Mouse (Mus musculus): ENCODE measurements around the gene Trim63. TPM values are rescaled to one million over a fixed set of nuclear protein-coding genes. Genes with fewer than 3 reads are reported as not detected.
"Not testable (repeated sequence)": the region's sequence is repeated elsewhere in the genome, so short reads cannot be mapped to it uniquely, and the experiment has no call there.

Trim63 gene
- polyA plus RNA-seq (2015; fragmentation: Nextera tagmentation; extraction: Ambion mirVana): 1.3 and 1.9 TPM in 2 replicates

DNA sequence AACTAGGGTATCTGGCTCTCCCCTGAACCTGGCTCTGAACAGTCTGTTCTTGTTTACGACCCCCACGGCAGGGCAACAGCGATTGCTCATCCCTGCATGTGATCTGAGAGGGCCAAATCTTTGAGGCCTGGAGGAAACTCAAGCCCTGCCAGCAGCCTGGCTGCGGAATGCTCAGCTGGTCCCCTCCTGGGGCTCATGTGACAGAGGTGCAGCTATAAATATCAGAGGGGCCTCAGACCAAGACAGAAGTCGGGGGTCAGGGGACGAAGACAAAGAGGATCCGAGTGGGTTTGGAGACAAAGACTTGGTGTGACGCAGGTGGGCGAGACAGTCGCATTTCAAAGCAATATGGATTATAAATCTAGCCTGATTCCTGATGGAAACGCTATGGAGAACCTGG, at the start of gene Trim63:
Gene Trim63, plus strand, starts transcription at position 245 of the 400 bp plus-strand sequence.
- H3K27ac ChIP-seq (ENCODE audit: low read length): no peak within 1 kb of the TSS
- H3K27me3 ChIP-seq (replicated peaks; ENCODE audit: control insufficient read depth, insufficient read depth, low read length): no peaks in the 10 kb centered on the region
- H3K4me2 ChIP-seq (ENCODE audit: low read depth, low read length): no peak within 1 kb of the TSS
- no peak within 1 kb of the TSS for H3K9ac ChIP-seq (ENCODE audit: low read depth, low read length)
- H3K36me3 ChIP-seq (ENCODE audit: control insufficient read depth, insufficient read depth, low read length): no peaks in the 10 kb centered on the region
- H3K4me1 ChIP-seq (ENCODE audit: control insufficient read depth, insufficient read depth, low read length): no peaks in the 10 kb centered on the region; the same call in 1 of the 2 replicates
- no peaks in the 10 kb centered on the region for H3K9me3 ChIP-seq (ENCODE audit: control insufficient read depth, low read length)
- H3K4me3 ChIP-seq (ENCODE audit: low read length): no peak within 1 kb of the TSS
- ATAC-seq: no peak
- WGBS: 34% methylated on average over 11 of the region's 11 CpGs

- 65% methylated on average over 9 of the region's 9 CpGs for WGBS
- Histone ChIP-seq H3K27me3 (replicated peaks; ENCODE audit: control insufficient read depth, insufficient read depth, low read length) (no peaks in the 10 kb centered on the region), H3K9ac (ENCODE audit: low read depth, low read length) (no peak overlapping the region), H3K4me2 (ENCODE audit: low read depth, low read length) (no peak overlapping the region), H3K36me3 (ENCODE audit: control insufficient read depth, insufficient read depth, low read length) (no peaks in the 10 kb centered on the region), H3K4me1 (ENCODE audit: control insufficient read depth, insufficient read depth, low read length) (no peaks in the 10 kb centered on the region), H3K27ac (ENCODE audit: low read length) (no peak overlapping the region), H3K9me3 (ENCODE audit: control insufficient read depth, low read length) (no peaks in the 10 kb centered on the region), H3K4me3 (ENCODE audit: low read length) (no peak overlapping the region)
- ATAC-seq: no peak
These were observed 48.9 kb upstream of the Trim63 start for GRCm38 (mm10) chr4:134265860-134266585.

- no peak for ATAC-seq
- H3K4me3 ChIP-seq (ENCODE audit: low read length): no peak overlapping the region
- H3K27ac ChIP-seq (ENCODE audit: low read length): no peak overlapping the region
- H3K9me3 ChIP-seq (ENCODE audit: control insufficient read depth, low read length): no peaks in the 10 kb centered on the region
- WGBS: 83% methylated on average over 19 of the region's 19 CpGs
- H3K4me1 ChIP-seq (ENCODE audit: control insufficient read depth, insufficient read depth, low read length): peaks cover 5% of the 10 kb centered on the region; the same call in 1 of the 2 replicates
- H3K9ac ChIP-seq (ENCODE audit: low read depth, low read length): no peak overlapping the region
- no peak overlapping the region for H3K4me2 ChIP-seq (ENCODE audit: low read depth, low read length)
- H3K36me3 ChIP-seq (ENCODE audit: control insufficient read depth, insufficient read depth, low read length): no peaks in the 10 kb centered on the region
- no peaks in the 10 kb centered on the region for H3K27me3 ChIP-seq (replicated peaks; ENCODE audit: control insufficient read depth, insufficient read depth, low read length)
These were observed 46.7 kb upstream of the Trim63 start for GRCm38 (mm10) chr4:134268102-134268655.

DNA sequence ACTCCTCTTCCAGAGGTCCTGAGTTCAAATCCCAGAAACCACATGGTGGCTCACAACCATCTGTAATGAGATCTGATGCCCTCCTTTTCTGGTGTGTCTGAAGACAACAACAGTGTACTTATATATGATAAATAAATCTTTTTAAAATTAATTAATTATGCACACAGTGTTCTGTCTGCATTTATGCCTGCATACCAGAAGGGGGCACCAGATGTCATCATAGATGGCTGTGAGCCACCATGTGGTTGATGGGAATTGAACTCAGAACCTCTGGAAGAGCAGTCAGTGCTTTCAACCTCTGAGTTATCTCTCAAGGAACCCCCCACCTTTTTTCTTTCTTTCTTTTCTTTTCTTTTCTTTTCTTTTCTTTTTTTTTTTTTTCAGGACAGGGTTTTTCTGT, 45.3 kb upstream of the Trim63 start:
- H3K36me3 ChIP-seq (ENCODE audit: control insufficient read depth, insufficient read depth, low read length); H3K4me3 ChIP-seq (ENCODE audit: low read length); H3K4me2 ChIP-seq (ENCODE audit: low read depth, low read length); H3K27ac ChIP-seq (ENCODE audit: low read length); H3K4me1 ChIP-seq (ENCODE audit: control insufficient read depth, insufficient read depth, low read length); ATAC-seq; H3K9ac ChIP-seq (ENCODE audit: low read depth, low read length); H3K9me3 ChIP-seq (ENCODE audit: control insufficient read depth, low read length); H3K27me3 ChIP-seq (replicated peaks; ENCODE audit: control insufficient read depth, insufficient read depth, low read length): not testable (repeated sequence)

GRCm38 (mm10) chr4:134271979-134272378, 42.9 kb upstream of the Trim63 start:
- H3K27me3 ChIP-seq (replicated peaks; ENCODE audit: control insufficient read depth, insufficient read depth, low read length): no peaks in the 10 kb centered on the region
- H3K4me2 ChIP-seq (ENCODE audit: low read depth, low read length): no peak overlapping the region
- no peak for ATAC-seq
- no peaks in the 10 kb centered on the region for H3K9me3 ChIP-seq (ENCODE audit: control insufficient read depth, low read length)
- no peak overlapping the region for H3K27ac ChIP-seq (ENCODE audit: low read length)
- H3K9ac ChIP-seq (ENCODE audit: low read depth, low read length): no peak overlapping the region
- no peak overlapping the region for H3K4me3 ChIP-seq (ENCODE audit: low read length)
- no peaks in the 10 kb centered on the region for H3K36me3 ChIP-seq (ENCODE audit: control insufficient read depth, insufficient read depth, low read length)
- peaks cover 5% of the 10 kb centered on the region; the same call in 1 of the 2 replicates for H3K4me1 ChIP-seq (ENCODE audit: control insufficient read depth, insufficient read depth, low read length)
- WGBS: 85% methylated on average over 7 of the region's 7 CpGs

DNA sequence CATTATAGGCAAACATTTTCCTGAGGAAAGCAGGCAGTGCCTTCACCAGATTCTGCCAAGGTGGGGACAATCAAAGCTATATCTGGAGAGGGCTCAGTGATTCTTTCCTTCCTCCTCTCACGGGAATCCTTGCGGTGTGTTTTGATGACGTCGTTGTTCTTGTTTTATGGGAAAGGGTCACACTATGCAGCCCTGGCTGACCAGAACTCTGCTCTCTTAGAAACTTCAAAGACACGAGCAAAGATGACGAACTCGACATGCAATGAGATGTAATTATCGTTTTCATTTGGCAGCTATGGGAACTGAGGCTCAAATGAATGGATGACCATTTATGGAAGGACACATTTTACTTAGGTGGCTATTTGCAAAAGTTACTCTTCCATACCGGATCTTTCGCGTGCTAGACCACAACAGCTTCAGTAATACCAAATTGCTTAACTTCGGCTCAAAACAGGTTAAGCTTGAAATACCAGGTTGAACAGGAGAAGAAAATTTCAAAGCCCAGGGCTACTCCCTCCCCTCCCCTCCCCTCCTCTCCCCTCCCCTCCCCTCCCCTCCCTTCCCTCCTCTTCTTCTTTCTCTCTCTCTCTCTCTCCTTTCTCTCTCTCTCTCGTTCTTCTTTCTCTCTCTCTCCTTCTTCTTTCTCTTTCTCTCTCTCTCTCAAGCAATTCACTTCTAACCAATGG, 42.0 kb upstream of the Trim63 start:
- peak overlapping the region; percentile 37 for H3K4me2 ChIP-seq (ENCODE audit: low read depth, low read length)
- peak overlapping the region; percentile 7; the same call in 1 of the 2 replicates for H3K4me3 ChIP-seq (ENCODE audit: low read length)
- H3K9me3 ChIP-seq (ENCODE audit: control insufficient read depth, low read length): no peaks in the 10 kb centered on the region
- no peaks in the 10 kb centered on the region for H3K27me3 ChIP-seq (replicated peaks; ENCODE audit: control insufficient read depth, insufficient read depth, low read length)
- H3K27ac ChIP-seq (ENCODE audit: low read length): no peak overlapping the region
- peaks cover 5% of the 10 kb centered on the region; the same call in 1 of the 2 replicates for H3K4me1 ChIP-seq (ENCODE audit: control insufficient read depth, insufficient read depth, low read length)
- peak; percentile 32 for ATAC-seq
- no peaks in the 10 kb centered on the region for H3K36me3 ChIP-seq (ENCODE audit: control insufficient read depth, insufficient read depth, low read length)
- WGBS: 19% methylated on average over 13 of the region's 13 CpGs
- peak overlapping the region; percentile 20; the same call in 1 of the 2 replicates for H3K9ac ChIP-seq (ENCODE audit: low read depth, low read length)

DNA sequence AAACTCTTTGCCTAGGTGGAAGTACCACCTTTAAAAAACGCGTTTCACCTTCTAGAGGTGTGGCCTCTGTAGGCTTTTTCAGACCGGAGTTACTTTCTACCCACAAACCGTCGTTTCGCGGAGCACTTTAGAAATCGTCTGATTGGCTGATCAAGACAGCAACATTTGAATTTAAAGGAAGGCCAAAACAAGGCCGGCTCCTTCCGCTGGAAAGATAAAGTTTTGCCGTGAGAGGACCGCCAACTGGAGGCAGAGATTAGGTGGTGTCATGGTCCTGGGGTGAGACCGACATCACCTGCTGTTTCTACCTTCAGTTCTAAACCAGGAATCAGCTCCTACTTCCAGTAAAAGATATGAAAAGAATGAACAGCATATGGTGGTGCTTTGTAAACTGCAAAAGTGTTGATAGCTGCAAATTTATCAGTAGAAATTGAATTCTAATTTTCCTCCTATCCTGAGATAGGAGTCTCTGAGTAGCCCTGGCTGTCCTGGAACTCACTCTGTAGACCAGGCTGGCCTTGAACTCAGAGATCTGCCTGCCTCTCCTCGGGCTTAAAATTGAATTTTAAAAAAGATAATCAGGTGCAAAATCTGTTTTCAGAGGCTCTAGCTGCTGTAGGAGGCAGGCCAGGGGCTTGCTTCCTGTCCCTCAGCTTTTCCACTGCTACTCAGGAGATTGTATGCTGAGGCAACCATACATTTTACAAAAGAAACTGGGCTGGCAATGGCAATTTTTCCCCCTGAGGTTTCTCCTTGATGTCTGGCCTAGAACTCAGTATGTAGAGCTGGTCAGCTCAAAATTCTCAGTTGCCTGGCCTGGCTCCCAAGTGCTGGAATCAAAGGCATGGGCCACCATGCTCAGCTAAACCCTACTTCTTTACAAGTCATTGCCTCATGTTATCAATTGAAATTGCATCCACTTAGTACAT, 41.2 kb upstream of the Trim63 start:
- ATAC-seq: peak; percentile 79
- H3K27ac ChIP-seq (ENCODE audit: low read length): no peak overlapping the region

GRCm38 (mm10) chr4:134284942-134285341, 30.0 kb upstream of the Trim63 start:
- Histone ChIP-seq H3K9me3 (ENCODE audit: control insufficient read depth, low read length) (no peaks in the 10 kb centered on the region), H3K4me2 (ENCODE audit: low read depth, low read length) (no peak overlapping the region), H3K9ac (ENCODE audit: low read depth, low read length) (no peak overlapping the region), H3K4me1 (ENCODE audit: control insufficient read depth, insufficient read depth, low read length) (peaks cover 20% of the 10 kb centered on the region), H3K36me3 (ENCODE audit: control insufficient read depth, insufficient read depth, low read length) (peaks cover 6% of the 10 kb centered on the region), H3K27ac (ENCODE audit: low read length) (no peak overlapping the region; the same call in 1 of the 2 replicates), H3K27me3 (replicated peaks; ENCODE audit: control insufficient read depth, insufficient read depth, low read length) (no peaks in the 10 kb centered on the region), H3K4me3 (ENCODE audit: low read length) (no peak overlapping the region)
- no peak for ATAC-seq
- WGBS: 85% methylated on average over 2 of the region's 2 CpGs

More for the DNA sequence above, 41.2 kb upstream of the Trim63 start:
- H3K9ac ChIP-seq (ENCODE audit: low read depth, low read length): no peak overlapping the region; the same call in 1 of the 2 replicates
- H3K4me1 ChIP-seq (ENCODE audit: control insufficient read depth, insufficient read depth, low read length): peaks cover 5% of the 10 kb centered on the region; the same call in 1 of the 2 replicates
- H3K4me3 ChIP-seq (ENCODE audit: low read length): peak overlapping the region; percentile 7; the same call in 1 of the 2 replicates
- peaks cover 4% of the 10 kb centered on the region; the same call in 1 of the 2 replicates for H3K36me3 ChIP-seq (ENCODE audit: control insufficient read depth, insufficient read depth, low read length)
- H3K27me3 ChIP-seq (replicated peaks; ENCODE audit: control insufficient read depth, insufficient read depth, low read length): no peaks in the 10 kb centered on the region
- no peaks in the 10 kb centered on the region for H3K9me3 ChIP-seq (ENCODE audit: control insufficient read depth, low read length)
- 4% methylated on average over 14 of the region's 14 CpGs for WGBS
- H3K4me2 ChIP-seq (ENCODE audit: low read depth, low read length): peak overlapping the region; percentile 37
